7 mouse cellular contexts compared by ENCODE assay signal in the genomic region with DNA sequence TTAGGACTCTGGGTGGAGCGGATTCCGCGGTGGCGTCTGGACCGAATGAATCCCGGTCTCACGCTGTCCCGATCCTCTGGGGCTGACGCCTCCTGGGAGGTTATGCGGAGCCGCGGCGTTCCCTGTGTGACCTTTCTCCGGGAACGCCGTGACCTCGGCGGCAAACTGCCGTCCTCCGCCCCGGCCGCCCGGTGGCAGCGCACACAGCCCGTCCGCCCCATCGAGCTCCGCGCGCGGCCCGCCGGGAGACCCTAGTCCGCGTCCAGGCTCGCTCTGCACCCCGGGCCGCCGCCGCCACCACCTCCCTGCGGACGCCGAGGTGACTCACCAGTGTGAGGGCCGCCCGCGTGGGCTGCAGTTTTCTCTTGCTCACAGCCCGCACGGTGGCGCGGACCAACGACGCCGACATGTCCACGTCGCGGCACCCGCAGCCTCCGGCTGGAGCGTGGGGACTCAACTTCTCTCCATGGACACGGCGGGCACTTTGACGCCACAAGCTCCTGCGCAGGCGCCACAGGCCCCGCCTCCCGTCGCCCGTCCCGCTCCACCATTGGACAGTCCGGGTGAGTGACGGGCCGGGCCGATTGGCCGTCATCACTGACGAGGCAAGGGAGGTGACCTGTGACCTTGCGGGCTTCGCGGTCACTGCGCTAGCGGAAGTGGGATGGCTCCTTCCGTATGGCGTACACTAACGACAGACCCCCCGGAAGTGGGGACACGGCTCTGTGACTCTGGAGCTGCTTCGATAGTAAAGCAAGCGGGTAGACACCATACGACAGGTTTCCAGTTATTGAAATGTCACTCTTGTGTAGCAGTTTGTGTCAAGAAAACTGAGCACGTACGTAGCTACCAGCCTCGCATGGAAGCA. TPM values are rescaled to one million over a fixed set of nuclear protein-coding genes. Genes with fewer than 3 reads are reported as not detected.
DNase-seq lines count a peak whose midpoint lies in the region; ATAC-seq lines count a peak whose summit lies in the region.

A gene (minus strand): TSS at position 515 of the 868 bp plus-strand sequence.

- H3K27me3 ChIP-seq in intestine, embryonic 16.5 days (replicated peaks; ENCODE audit: control insufficient read depth, insufficient read depth, low read length): no peaks in the 10 kb centered on the region
- no peaks in the 10 kb centered on the region for H3K27me3 ChIP-seq in midbrain, embryonic 11.5 days (ENCODE audit: control insufficient read depth, insufficient read depth, low read length)

- intact Hi-C loops in left cerebral cortex, postnatal 36 days (cut with DNase I): no loop called here

- H3K4me3 ChIP-seq in intestine, embryonic 16.5 days (ENCODE audit: low read length): peak within 1 kb of the TSS; percentile 86
- H3K4me3 ChIP-seq in midbrain, embryonic 11.5 days (ENCODE audit: low read depth, low read length): peak within 1 kb of the TSS; percentile 86

- peak within 1 kb of the TSS; percentile 99 for H3K27ac ChIP-seq in intestine, embryonic 16.5 days (ENCODE audit: low read length)
- peak within 1 kb of the TSS; percentile 97 for H3K27ac ChIP-seq in midbrain, embryonic 11.5 days (ENCODE audit: low read depth, low read length)

- H3K4me2 ChIP-seq in intestine, embryonic 16.5 days (ENCODE audit: low read depth, low read length): peak within 1 kb of the TSS; percentile 77
- peak within 1 kb of the TSS; percentile 70 for H3K4me2 ChIP-seq in midbrain, embryonic 11.5 days

- under 1% methylated on average over 86 of the region's 91 CpGs for WGBS in intestine, embryonic 16.5 days
- WGBS in midbrain, embryonic 11.5 days: under 1% methylated on average over 85 of the region's 91 CpGs

- peak within 1 kb of the TSS; percentile 92 for H3K9ac ChIP-seq in intestine, embryonic 16.5 days (ENCODE audit: low read depth, low read length)
- peak within 1 kb of the TSS; percentile 85 for H3K9ac ChIP-seq in midbrain, embryonic 11.5 days (ENCODE audit: low read length)

- peaks cover 50% of the 10 kb centered on the region for H3K4me1 ChIP-seq in intestine, embryonic 16.5 days (ENCODE audit: control insufficient read depth, insufficient read depth, low read length)
- peaks cover 30% of the 10 kb centered on the region for H3K4me1 ChIP-seq in midbrain, embryonic 11.5 days (ENCODE audit: control insufficient read depth, insufficient read depth, low read length)

- H3K36me3 ChIP-seq in intestine, embryonic 16.5 days (ENCODE audit: control insufficient read depth, insufficient read depth, low read length): no peaks in the 10 kb centered on the region; the same call in 1 of the 2 replicates
- H3K36me3 ChIP-seq in midbrain, embryonic 11.5 days (ENCODE audit: control insufficient read depth, insufficient read depth, low read length): no peaks in the 10 kb centered on the region; the same call in 1 of the 2 replicates

- peak; percentile 96 for ATAC-seq in intestine, embryonic 16.5 days
- peak; percentile 99 for ATAC-seq in midbrain, embryonic 11.5 days (ENCODE audit: low FRiP score)

- no peaks in the 10 kb centered on the region for H3K9me3 ChIP-seq in intestine, embryonic 16.5 days (ENCODE audit: control insufficient read depth, low read length)
- no peaks in the 10 kb centered on the region for H3K9me3 ChIP-seq in midbrain, embryonic 11.5 days (ENCODE audit: control insufficient read depth, low read length)

- DNase-seq in adrenal gland, adult 2 months: peak; percentile 99
- peak; percentile 97 for DNase-seq in embryo, embryonic 11.5 days (ENCODE audit: low read depth, low spot score)
- peak; percentile 98 to 99 for DNase-seq in gastrocnemius, postnatal 4 days (ENCODE audit: low spot score in 2 of 2)
- peak; percentile 100 for DNase-seq in left cerebral cortex, postnatal 36 days (ENCODE audit: low spot score in 2 of 2)
- peak; percentile 100 for DNase-seq in midbrain, embryonic 11.5 days (ENCODE audit: low spot score, missing footprints)
- peak; percentile 98 for DNase-seq in skeletal muscle tissue, adult 2 months (ENCODE audit: low read depth, low spot score)

RNA-seq across cellular contexts. Expression of the gene that starts here (rescaled TPM):
- total RNA-seq in adrenal gland, adult 2 months (2021): 100 to 1,000 TPM; 104 to 107 TPM
- polyA plus RNA-seq in adrenal gland, adult 2 months (2012; rRNA removed): 59.3 and 60.1 TPM in 2 replicates
- 10 to 100 TPM; 86.8 to 91.1 TPM for total RNA-seq in gastrocnemius, postnatal 4 days (2021)
- 131 and 133 TPM in 2 replicates for polyA plus RNA-seq in intestine, embryonic 16.5 days (2015; fragmentation: Nextera tagmentation; extraction: Ambion mirVana)
- total RNA-seq in left cerebral cortex, postnatal 36 days (2021): 100 to 1,000 TPM; 146 to 158 TPM
- polyA plus RNA-seq in midbrain, embryonic 11.5 days (2014; fragmentation: Nextera tagmentation; extraction: Ambion mirVana): 131 and 146 TPM in 2 replicates

Comparison
In these comparisons a context has a peak if more than half of its experiments do, and no peak if none do; other contexts are left out.
1. Peak in every context shown above with its lines: DNase-seq, ATAC-seq, H3K4me3 ChIP-seq and H3K27ac ChIP-seq.